Mouse (Mus musculus) embryo, embryonic 10.5 days (tissue): ENCODE measurements around the gene Wfdc17.

Experiments used
- DNase-seq: peaks from one replicate; pipeline ENCODE4 v3.0.0-alpha.2; 2015; ENCODE audit warnings: low spot score

Wfdc17 gene

DNA sequence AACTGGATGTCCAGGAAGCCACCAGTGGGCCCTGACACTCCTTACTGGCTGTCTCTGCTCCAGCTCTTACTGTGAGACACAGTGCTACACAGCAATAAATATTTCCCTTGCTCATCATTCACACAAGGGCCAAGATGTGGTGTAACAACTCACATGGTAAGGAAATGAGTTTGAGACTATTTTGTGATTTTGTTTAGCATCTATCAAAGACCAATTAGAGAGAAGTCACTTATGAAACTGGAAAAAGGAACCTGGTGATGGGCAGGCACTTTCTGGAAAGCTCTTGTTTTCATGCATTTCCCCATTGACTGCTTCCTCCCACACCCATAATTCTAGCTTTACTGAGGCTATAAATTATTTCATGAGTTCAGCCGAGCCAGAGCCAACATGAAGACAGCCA is at the start of gene Wfdc17:
Gene Wfdc17 (plus strand): TSS at position 287 of the 400 bp plus-strand sequence.
- DNase-seq, result no peak

DNA sequence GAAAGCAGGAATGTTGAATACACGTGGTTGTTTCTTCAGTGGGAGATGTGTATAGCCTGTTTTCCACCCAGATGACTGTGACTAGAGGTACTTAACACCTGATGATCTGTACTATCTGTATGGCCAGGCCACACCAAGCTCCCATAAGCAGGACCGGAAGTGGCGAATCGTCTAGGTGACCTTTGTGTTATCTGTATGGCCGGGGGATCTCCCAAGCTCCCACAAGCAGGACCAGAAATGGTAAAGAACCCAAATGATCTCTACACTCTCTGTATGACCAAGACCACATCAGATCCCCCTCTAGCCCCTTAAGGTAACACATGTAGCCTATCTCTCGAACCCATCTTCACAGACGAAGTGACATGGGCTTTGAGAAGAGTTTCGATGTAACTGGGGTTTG is 49.2 kb upstream of the Wfdc17 start:
- no peak for DNase-seq

DNA sequence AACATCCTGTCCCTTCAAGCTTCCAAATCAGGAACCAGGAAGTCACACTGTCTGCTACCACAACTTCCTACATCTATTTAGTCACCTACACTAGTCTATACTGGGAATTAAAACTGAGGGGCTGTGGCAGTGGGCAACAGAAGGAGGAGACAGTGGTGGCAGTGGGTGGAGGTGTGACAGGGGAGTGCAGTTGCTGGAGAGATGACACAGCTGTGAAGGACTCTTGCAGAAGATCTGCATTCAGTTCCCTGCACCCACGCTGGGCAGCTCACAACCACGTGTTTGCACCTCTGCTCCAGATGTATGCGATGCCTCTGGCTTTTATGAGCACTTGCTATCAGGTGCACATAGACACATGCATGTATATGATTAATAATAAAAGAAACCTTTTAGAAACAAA is 46.3 kb upstream of the Wfdc17 start:
- no peak for DNase-seq

DNA sequence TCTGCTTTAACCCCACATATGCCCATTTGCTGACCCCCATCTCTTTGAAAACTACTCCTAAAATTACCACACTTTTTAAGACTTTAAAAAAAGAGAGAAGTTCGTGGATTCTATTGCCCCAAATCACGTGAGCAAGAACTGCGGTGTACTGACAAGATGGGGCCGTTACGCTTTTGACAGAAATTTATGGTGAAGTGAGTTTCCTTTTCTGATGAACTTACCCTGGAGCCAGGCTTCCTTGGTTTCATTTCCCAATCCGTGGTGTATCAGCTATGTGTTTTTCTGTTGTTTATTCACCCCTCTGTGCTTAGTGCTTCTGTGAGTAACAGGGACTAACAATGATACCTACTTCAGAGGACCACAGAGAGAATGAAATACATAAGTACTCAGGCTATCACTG is 45.0 kb upstream of the Wfdc17 start:
- DNase-seq, result no peak

DNA sequence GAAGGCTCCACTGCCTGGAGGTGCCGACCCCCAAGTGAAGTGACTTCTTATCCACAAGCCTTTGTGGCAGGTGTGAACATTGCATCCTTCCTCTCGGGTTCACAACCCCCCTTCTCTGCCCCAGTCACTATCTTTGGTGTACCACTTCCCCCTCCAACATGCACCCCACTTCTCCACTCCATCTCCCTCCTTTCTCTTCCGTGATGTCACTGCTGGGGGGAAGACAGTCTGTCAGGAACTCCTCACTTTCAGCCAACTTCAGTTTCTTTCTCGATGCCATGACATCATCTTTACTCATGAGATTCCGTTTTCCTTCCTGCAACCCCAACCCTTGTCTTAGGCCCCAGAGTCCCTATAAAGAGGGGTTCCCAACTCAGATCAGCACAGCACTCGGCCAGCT is 41.6 kb upstream of the Wfdc17 start, which contains the start of gene Ccl4:
Gene Ccl4 (plus strand): TSS at position 381 of the 400 bp plus-strand sequence.
- DNase-seq, result no peak

DNA sequence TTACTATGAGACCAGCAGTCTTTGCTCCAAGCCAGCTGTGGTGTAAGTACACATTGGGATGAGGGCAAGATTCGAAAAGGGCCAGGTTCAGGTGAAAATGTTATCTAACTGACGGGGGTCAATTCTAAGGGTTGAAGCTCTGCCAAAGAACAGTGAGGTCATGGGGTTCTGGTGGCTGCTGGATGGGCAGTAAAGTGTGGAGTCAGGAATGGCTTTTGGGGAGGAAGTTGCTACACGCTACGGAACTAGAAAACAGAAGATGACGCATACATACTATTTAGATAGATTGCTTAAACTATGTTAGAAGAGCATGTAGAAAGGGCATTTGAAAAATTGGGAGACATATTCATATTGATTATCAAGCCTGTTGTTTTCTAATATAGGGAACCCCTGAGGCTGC is 40.3 kb upstream of the Wfdc17 start:
- no peak for DNase-seq

DNA sequence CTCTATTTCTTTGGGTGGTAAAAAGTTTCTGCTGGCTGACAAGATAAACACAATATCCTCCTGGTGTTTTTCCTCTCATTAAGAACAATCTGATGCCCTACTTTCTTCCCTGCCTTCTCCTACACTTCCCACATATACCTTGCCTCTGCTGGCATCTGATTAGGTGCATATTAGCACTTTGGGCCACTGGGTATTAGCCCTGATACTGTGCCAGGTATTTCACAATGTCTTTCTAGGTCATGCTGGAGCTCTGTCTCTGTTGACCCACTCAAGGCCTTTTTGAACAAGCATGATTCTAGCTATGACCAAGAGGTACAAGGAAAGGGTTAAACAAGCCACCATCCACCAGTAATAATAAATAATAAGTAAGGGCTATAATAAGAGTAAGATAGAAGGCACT is 32.0 kb upstream of the Wfdc17 start:
- DNase-seq, result no peak

DNA sequence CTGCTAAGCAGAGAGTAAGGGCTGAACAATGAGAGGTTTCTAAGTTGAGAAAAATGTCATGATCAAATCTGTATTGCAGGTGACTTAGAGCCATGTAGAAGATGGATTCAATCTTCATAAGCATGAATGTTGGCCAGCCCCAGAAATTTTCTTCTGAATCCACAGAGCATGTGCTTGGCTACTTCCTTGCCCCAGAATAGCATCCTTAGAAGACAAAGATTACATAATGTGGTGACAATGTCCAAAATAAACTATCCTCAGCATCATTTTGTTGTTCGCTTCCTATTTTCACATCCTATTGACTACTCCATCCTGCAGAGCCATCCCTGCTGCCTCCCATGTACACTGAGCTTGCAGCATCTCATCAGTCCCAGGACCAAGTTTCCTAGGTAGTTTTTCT is 28.1 kb upstream of the Wfdc17 start:
- no peak for DNase-seq

DNA sequence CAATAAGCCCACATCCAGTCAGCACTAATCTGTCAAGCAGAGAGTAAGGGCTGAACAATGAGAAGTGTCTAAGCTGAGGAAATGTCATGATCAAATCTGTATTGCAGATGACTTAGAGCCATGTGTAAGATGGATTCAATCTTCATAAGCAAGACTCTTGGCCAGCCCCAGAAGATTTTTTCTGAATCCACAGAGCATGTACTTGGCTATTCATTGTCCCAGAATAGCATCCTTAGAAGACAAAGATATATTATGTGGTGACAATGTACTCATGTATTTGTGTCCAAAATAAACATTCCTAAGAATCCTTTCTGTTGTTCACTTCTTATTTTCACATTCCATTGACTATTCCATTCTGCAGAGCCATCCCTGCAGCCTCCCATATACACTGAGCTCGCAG is 13.9 kb upstream of the Wfdc17 start:
- DNase-seq, result no peak

DNA sequence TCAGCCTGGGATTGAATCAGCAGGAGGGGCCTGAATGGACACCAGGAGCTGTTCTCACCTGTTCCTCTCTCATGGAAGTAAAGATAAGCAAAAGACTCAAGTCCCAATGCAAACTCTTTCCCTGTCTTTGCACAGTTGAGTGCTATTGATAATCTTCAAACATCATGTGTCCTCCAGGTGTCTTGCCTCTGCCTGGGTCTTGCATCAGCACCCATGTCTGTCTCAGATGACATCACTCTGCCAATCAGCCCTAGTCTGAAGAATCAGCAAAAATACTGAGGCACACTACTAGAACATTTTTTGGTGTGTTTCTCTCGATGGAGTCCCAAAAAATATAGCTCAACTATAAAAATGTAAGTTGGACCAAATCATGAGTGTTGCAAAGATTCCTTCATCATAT is 11.8 kb upstream of the Wfdc17 start:
- DNase-seq, result no peak

DNA sequence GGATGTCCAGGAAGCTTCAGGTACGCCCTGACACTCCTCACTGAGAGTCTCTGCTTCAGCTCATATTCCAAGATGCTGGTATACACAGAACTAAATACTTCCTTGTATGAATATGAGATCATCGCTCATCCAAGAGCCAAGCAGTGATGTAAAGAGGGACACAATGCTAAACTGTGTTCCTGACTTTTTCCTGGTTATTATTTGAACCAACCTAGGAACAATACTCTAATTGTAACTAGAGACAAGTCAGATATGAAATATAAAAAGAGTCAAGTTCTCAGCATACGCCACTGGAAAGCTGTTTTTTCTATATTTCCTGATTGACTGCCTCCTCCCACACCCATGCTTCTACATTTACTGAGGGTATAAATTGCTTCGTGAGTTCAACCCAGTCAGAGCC is 4.9 kb downstream of the Wfdc17 start, which contains the start of gene Wfdc18:
Gene Wfdc18 (plus strand): TSS at position 301 of the 400 bp plus-strand sequence.
- DNase-seq, result no peak

DNA sequence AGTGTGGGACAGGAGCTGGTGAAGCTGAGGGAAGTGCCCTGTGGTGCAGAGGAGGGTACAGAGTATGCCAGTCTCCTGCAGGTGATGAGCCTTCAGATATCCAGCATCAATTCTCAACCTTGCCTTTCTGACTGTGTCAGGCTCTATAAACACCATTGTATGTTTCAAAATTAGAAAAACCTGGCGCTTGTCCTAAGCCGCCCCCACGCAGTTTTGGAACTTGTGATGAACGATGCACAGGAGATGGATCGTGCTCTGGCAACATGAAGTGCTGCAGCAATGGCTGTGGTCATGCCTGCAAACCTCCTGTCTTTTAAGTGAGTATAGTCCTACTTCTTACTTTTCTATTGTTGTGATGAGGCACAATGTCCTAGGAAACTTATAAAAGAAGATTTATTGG is 5.9 kb downstream of the Wfdc17 start:
- DNase-seq, result no peak

DNA sequence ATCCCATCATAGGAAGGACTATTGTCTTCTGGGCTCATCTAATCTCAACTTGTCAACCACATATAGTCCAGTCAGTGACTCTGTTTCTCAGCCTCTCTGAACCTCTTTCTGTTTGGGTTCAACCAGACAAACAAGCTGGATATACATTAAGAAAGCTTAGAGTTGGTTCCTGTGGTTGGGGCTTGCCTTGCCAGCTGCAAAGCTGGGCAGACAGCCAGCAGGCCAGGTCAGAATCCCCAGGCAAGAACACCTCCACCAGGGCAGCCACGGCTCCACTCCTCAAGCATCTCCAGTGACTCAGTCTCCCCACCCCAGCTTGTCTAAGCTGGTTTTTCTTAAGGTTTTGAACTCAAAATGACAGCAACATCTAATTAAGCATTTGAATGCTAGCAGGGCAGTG is 8.9 kb downstream of the Wfdc17 start:
- no peak for DNase-seq

DNA sequence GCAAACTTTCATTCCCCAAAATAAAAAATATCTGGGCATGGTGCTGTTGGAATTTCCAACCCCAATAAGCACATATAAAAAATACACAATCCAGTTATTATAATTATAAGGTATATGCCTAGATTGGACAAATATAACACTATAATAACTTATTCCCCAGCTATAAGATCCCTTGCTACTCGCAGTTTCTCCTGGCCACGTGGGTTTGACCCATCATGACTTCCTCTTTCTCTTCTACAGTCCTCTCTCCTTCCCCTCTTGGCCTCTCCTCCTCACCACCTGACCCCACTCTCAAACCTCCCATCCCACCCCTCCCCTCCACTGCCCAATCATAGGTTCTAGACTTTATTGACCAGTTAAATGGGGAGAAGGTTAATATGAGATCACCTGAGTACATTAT is 10.1 kb downstream of the Wfdc17 start:
- DNase-seq, result no peak

DNA sequence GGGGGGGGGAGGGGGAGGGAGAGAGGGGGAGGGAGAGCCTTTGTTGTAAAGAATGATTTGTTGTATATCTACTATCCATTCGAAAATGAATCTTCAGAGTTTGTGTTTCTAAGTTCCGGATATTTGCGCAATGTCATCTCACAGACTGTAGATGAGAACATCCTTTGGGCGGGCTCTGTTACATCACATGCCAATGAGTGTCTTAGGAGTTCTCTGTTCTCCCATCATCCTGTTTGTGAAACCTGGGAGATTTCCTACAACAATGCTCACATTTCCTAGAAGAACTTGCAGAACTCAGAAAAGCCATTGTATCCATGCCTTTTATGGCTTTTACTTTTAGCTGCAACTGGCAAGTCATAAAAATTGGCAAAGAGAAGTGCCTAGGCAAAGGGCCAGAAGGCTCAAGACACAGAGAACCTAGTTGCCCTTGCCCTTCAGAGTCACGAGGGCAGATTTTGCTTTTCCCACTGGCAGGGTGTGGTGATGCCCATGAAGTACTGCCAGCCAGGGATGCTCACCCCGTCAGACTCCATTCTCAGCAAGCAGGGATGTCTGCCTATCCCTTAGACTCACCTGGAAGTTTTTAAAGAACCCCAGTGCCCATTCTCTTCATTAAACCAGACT is 13.4 kb downstream of the Wfdc17 start:
- DNase-seq, result no peak

DNA sequence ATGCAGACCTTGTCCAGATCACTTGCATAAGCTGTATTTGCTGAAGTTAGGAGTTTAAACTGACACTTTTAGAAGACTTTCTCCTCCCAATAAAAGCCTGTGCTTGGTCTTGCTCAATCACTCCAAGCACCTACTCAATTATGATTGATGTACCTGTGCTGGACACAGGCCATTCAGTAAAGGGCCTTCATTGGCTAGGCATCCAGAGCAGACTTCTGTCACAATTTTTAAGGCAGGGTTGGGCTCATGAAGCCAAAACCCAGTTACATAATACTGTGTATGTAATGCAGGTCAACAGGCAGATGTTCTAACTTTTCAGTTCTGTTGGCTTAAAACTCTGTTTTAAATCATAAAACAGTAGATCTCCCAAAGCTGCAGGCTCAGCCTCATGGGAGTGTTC is 17.0 kb downstream of the Wfdc17 start:
- no peak for DNase-seq

DNA sequence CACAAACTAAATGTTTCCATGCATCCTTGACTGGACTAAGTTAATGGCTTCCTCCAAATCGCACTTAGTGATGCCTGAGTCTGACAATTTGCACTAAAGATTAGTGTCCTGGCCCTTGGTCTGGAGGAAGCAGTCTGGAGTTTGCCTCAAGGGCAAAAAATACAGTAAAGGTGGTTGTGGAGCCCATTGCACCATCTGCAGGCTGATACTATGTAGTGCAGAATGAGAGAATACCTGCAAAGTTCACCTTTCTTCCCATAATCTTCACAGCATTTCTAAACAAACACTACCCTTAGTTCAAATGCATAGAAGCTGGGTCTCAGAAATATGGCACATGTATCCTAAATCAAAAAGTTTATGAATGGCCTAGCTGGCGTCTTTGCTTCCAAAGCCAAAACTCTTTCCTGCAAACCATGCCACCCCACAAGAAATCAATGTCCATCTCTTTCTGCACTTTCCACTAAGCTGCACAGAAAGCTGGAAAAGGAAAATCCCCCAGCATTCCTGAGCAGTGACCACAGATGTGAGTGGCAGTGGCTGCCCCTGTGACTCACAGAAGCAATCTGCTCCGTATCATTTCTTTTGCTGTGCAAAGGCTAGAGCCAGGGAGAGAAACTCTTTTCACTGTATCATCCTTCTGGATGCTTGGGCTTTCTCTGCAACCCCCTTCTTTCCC is 25.1 kb downstream of the Wfdc17 start:
- peak; percentile 16 for DNase-seq

DNA sequence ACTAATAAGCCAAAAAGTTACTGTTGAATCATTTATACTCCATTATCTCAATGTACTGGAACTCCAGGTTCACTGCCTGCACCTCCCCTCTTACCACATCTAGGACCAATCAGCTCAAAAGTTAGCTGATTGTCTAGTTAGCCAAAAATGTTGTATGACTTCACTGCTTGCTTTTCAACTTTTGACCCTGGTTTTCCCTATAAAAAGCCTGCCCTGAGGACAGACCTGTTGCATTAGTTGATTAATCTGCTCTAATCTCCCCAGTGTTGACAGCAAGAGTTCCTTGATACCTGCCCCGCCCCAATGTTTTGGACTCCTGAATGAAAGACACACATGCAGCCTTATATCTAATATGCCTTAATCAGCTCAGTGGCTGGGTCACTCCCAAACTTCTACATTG is 27.3 kb downstream of the Wfdc17 start:
- DNase-seq, result no peak

DNA sequence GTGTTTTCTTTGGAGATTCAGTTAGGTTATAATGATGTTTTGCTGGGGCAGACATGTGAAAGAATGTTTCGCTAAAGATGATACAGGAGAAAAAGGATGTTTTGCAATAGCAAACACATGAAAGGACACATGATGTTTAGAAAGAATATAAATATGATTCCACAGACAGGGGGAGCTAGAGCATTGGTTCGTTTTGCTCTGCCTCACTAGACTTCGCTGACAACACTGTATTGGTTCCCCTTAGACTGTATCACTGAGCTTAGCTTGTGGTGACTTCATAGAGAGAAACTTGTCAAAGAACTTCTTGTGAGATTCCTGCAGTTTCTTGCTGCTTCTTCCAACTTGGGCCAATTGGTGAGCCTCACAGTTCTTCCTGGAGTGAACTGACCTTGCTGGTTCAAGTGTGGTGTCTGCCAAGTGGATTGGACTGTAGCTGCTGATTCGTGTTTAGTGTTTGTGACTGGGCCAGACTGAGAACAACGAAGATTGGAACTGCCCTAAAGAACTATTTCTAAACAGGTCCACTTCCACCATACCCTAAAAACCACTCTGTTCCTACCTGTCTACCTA is 29.4 kb downstream of the Wfdc17 start:
- DNase-seq, result no peak

DNA sequence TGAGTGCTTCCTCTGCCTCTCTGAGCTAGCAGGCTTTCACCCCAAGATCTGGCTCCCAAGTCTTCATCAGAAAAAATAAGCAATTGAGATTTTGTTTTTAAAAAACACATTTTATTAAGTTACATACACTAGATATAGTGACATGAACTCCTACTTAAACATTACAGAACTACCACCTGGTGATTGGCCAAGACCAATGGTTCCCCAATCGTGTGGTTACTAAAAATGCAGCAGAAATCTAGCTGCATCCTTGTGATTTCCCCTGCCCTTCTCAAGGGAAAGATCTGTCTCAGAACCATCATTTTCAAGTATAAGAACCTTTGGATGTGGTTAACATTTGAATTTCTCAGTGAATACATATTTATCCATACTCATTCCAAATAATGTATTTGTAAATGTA is 30.4 kb downstream of the Wfdc17 start:
- DNase-seq, result no peak

DNA sequence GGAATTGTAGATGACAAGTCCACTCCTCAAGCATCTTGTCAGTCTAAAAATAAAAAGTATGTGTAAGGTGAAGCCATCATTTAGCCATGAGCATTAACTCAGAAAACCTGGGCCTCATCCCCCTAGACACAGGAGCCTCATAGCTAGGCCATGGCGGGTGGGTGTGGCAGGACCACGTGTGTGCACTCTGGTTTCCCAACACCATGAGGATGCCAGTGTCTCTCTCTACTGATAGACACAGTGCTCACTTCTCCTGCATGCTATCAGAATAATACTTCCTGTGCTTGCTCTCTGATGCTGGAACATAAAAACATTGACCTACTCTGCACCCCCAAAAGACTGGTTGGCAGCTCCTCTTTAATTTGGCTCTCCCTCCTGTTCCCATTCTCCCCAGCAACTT is 32.1 kb downstream of the Wfdc17 start:
- no peak for DNase-seq

DNA sequence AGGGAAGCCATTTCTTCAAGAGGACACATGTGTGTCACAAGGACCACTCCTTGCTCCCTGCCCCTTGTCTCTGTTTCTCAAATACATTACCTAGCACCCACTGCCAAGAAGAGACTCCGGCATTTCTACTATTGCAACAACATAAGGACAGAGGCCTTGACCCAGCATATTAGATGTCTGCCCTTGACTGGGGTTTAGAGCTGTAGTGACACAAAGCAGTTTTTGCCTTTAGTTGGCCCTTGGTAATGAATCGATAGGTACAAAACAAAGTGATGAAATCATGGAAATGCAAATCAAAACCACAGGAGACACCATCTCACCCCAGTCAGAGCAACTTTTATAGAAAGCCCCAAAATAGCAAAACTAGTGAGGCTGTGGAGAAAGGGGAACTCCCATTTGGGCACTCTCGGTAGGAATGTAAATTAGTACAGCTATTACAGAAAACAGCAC is 33.3 kb downstream of the Wfdc17 start:
- DNase-seq, result no peak

DNA sequence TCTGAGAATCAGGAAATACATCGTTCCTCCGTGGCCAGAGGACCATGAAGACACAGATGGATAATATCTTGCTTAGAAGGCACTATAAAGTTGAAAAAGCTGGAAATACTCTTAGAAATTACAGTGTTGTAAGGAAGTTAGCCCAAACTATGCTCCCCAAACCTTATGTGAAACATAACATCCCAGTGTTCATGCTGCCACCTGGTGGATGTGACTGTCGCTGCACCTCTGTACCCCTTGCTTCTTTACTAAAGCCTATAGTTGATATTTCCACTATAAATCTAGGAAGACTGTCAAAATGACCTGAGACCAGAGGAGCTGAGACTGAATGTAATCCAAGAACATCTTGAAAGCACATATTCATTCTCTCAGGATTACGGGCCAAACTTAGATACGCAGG is 35.5 kb downstream of the Wfdc17 start:
- DNase-seq, result peak; percentile 86
